Mouse (Mus musculus) MEL (cell line): ENCODE data around the gene Fam69b. TPM values are rescaled to one million over a fixed set of nuclear protein-coding genes. Genes with fewer than 3 reads are reported as not detected.
"Not testable (repeated sequence)": the region's sequence is repeated elsewhere in the genome, so short reads cannot be mapped to it uniquely, and the experiment has no call there.

Experiments
- DNase-seq: peaks from one replicate; pipeline ENCODE4 v3.0.0; 2011; ENCODE audit warnings: low read depth, low spot score
- H3K27ac ChIP-seq: 2 replicates; pipeline ENCODE4 v1.5.1; 2012; ENCODE audit warnings: low read depth, mild to moderate bottlenecking, control low read depth, low read length, moderate library complexity; ENCODE audit not compliant: control insufficient read depth
- H3K27me3 ChIP-seq, 2 experiments: fragments of 150-350 bp in 1 of 2; sonication (generic) in 1 of 2; 2 replicates each; pipeline ENCODE4 v1.6.1; 2012; ENCODE audit warnings: low read length in 2 of 2, mild to moderate bottlenecking in 2 of 2, improper control_type of control experiment in 1 of 2, moderate library complexity in 1 of 2; ENCODE audit not compliant: insufficient read depth in 2 of 2, control insufficient read depth in 1 of 2
- H3K36me3 ChIP-seq, 2 experiments: 2 replicates each; pipeline ENCODE4 v1.6.1; 2012 to 2014; ENCODE audit warnings: low read length in 2 of 2, improper control_type of control experiment in 1 of 2, inconsistent platforms in 1 of 2, mild to moderate bottlenecking in 1 of 2; ENCODE audit not compliant: insufficient read depth in 2 of 2, control insufficient read depth in 1 of 2
- H3K4me1 ChIP-seq, 2 experiments: fragments of 150-350 bp in 1 of 2; sonication (generic) in 1 of 2; 2 replicates each; pipeline ENCODE4 v1.6.1; 2012; ENCODE audit warnings: low read length in 2 of 2, improper control_type of control experiment in 1 of 2, mild to moderate bottlenecking in 1 of 2; ENCODE audit not compliant: insufficient read depth in 2 of 2, control insufficient read depth in 1 of 2
- H3K4me3 ChIP-seq, 2 experiments: fragments of 150-350 bp in 1 of 2; sonication (generic) in 1 of 2; 2 replicates each; pipeline ENCODE4 v1.5.1; 2012; ENCODE audit warnings: low read depth in 2 of 2, low read length in 2 of 2, mild to moderate bottlenecking in 2 of 2, moderate library complexity in 2 of 2, control low read depth in 1 of 2, improper control_type of control experiment in 1 of 2; ENCODE audit not compliant: control insufficient read depth in 1 of 2, insufficient read depth in 1 of 2
- H3K79me2 ChIP-seq: 2 replicates; pipeline ENCODE4 v1.6.1; 2012; ENCODE audit warnings: mild to moderate bottlenecking, low read length, moderate library complexity; ENCODE audit not compliant: control insufficient read depth, poor library complexity, insufficient read depth
- H3K9ac ChIP-seq: 2 replicates; pipeline ENCODE4 v1.6.1; 2012; ENCODE audit warnings: low read depth, mild to moderate bottlenecking, control low read depth, low read length, moderate library complexity; ENCODE audit not compliant: control insufficient read depth, poor library complexity, severe bottlenecking
- H3K9me3 ChIP-seq: fragments of 150-350 bp; sonication (generic); replicated peaks from 2 replicates; pipeline ENCODE4 v1.6.1; 2012; ENCODE audit warnings: mild to moderate bottlenecking, low read length, improper control_type of control experiment, moderate library complexity; ENCODE audit not compliant: insufficient read depth
- CTCF ChIP-seq, 3 experiments: IDR thresholded peaks in 2 of 3; conservative IDR thresholded peaks in 1 of 3; 2 replicates each; pipeline ENCODE4 v1.5.1; 2011 to 2012; ENCODE audit warnings: low read length in 3 of 3, low read depth in 2 of 3, mild to moderate bottlenecking in 2 of 3, improper control_type of control experiment in 1 of 3, inconsistent platforms in 1 of 3, mixed read lengths in 1 of 3, moderate library complexity in 1 of 3; ENCODE audit not compliant: control insufficient read depth in 1 of 3, insufficient read depth in 1 of 3, poor library complexity in 1 of 3, severe bottlenecking in 1 of 3
- ELF1 ChIP-seq: IDR thresholded peaks from 2 replicates; pipeline ENCODE4 v1.6.1; 2014; ENCODE audit warnings: low read depth, mild to moderate bottlenecking, inconsistent platforms, low read length, improper control_type of control experiment, moderate library complexity
- EP300 ChIP-seq, 2 experiments: IDR thresholded peaks; 2 replicates each; pipeline ENCODE4 v1.6.1; 2011; ENCODE audit warnings: improper control_type of control experiment in 2 of 2, low read length in 2 of 2, low read depth in 1 of 2, mild to moderate bottlenecking in 1 of 2
- GATA1 ChIP-seq: IDR thresholded peaks from 2 replicates; pipeline ENCODE4 v1.6.1; 2011; ENCODE audit warnings: low read depth, low read length, improper control_type of control experiment
- KAT2A ChIP-seq: conservative IDR thresholded peaks from 2 replicates; pipeline ENCODE4 v1.6.1; 2012; ENCODE audit warnings: low read depth, low read length, improper control_type of control experiment, inconsistent platforms
- MXI1 ChIP-seq: IDR thresholded peaks from 2 replicates; pipeline ENCODE4 v1.6.1; 2011; ENCODE audit warnings: mild to moderate bottlenecking, low read depth, low read length, improper control_type of control experiment
- NELFE ChIP-seq: IDR thresholded peaks from 2 replicates; pipeline ENCODE4 v1.6.1; 2011; ENCODE audit warnings: low read depth, low read length, improper control_type of control experiment
- POLR2AphosphoS2 ChIP-seq: IDR thresholded peaks from 2 replicates; pipeline ENCODE4 v1.6.1; 2011; ENCODE audit warnings: low read length, improper control_type of control experiment
- RAD21 ChIP-seq: IDR thresholded peaks from 2 replicates; pipeline ENCODE4 v1.6.1; 2011; ENCODE audit warnings: mild to moderate bottlenecking, low read depth, low read length, improper control_type of control experiment
- RCOR1 ChIP-seq: IDR thresholded peaks from 2 replicates; pipeline ENCODE4 v1.6.1; 2012; ENCODE audit warnings: low read depth, mild to moderate bottlenecking, inconsistent platforms, low read length, improper control_type of control experiment
- SMC3 ChIP-seq: IDR thresholded peaks from 2 replicates; pipeline ENCODE4 v1.6.1; 2011; ENCODE audit warnings: low read depth, low read length, improper control_type of control experiment
- TBP ChIP-seq: IDR thresholded peaks from 2 replicates; pipeline ENCODE4 v1.8.0; 2011; ENCODE audit warnings: low read depth, low read length, improper control_type of control experiment
- UBTF ChIP-seq: IDR thresholded peaks from 2 replicates; pipeline ENCODE4 v1.6.1; 2012; ENCODE audit warnings: low read depth, mild to moderate bottlenecking, inconsistent platforms, low read length, improper control_type of control experiment, moderate library complexity, borderline replicate concordance; ENCODE audit not compliant: insufficient read depth
- USF2 ChIP-seq, 2 experiments: IDR thresholded peaks; 2 replicates each; pipeline ENCODE4 v1.6.1; 2011 to 2012; ENCODE audit warnings: improper control_type of control experiment in 2 of 2, low read length in 2 of 2, borderline replicate concordance in 1 of 2, inconsistent platforms in 1 of 2, low read depth in 1 of 2, mild to moderate bottlenecking in 1 of 2; ENCODE audit not compliant: insufficient read depth in 1 of 2
- polyA plus RNA-seq, 2 experiments: library from polyadenylated mRNA; stranded (reverse) in 1 of 2; unstranded in 1 of 2; fragments of >175 nt in 1 of 2; fragments of >200 nt in 1 of 2; gene quantifications; 2 replicates each; pipeline versions ENCODE4 v1.2.1 to v1.2.4; 2012; ENCODE audit warnings: low replicate concordance in 2 of 2, low read depth in 1 of 2; ENCODE audit not compliant: insufficient read length in 2 of 2, insufficient read depth in 1 of 2, missing spikeins in 1 of 2
- total RNA-seq: library from RNA; depleted of rRNA; stranded (reverse); fragments of 300-350 nt; gene quantifications from 2 replicates; pipeline ENCODE4 v1.2.3, GENCODE M21; 2012

The Fam69b gene
- total and polyA plus RNA-seq, 3 experiments: 0.42 to 0.67 TPM; not detected in 1

- Histone ChIP-seq H3K4me3 (no peak overlapping the region), H3K36me3 (no peaks in the 10 kb centered on the region), H3K4me1 (peaks cover 0 to 6% of the 10 kb centered on the region in 2 experiments; a peak in 1 of 4 replicates), H3K9me3 (no peaks in the 10 kb centered on the region), H3K79me2 (no peaks in the 10 kb centered on the region), H3K27ac (no peak overlapping the region), H3K27me3 (peaks cover 3 to 9% of the 10 kb centered on the region in 2 experiments), H3K9ac (no peak overlapping the region)
- TF ChIP-seq RCOR1 (no peak), POLR2AphosphoS2 (no peak), TBP (0 out of 2 replicates have a peak, but pooled peaks have one; percentile 13), RAD21 (no peak), ELF1 (no peak), USF2 (IDR thresholded peaks at IDR 0.05; ENCODE audit: borderline replicate concordance in 1 of 2, insufficient read depth in 1 of 2, low read depth in 1 of 2, low read length in 2 of 2) (no peak), KAT2A (no peak), CTCF (IDR thresholded peaks at IDR 0.05 in 2 of 3, conservative IDR thresholded peaks at IDR 0.05 in 1 of 3; ENCODE audit: control insufficient read depth in 1 of 3, insufficient read depth in 1 of 3, low read depth in 2 of 3, low read length in 3 of 3, poor library complexity in 1 of 3, severe bottlenecking in 1 of 3) (no peak)
- DNase-seq: peak; percentile 31
Measured at GRCm38 (mm10) chr2:26663112-26663511, 34.9 kb downstream of the Fam69b start.

- H3K27me3 ChIP-seq, H3K36me3 ChIP-seq, H3K4me3 ChIP-seq, H3K4me1 ChIP-seq, H3K27ac ChIP-seq, H3K9ac ChIP-seq, H3K9me3 ChIP-seq, H3K79me2 ChIP-seq: not testable (repeated sequence)
- peak; percentile 56 for DNase-seq
- TF ChIP-seq CTCF (IDR thresholded peaks at IDR 0.05 in 2 of 3, conservative IDR thresholded peaks at IDR 0.05 in 1 of 3; ENCODE audit: control insufficient read depth in 1 of 3, insufficient read depth in 1 of 3, low read depth in 2 of 3, low read length in 3 of 3, poor library complexity in 1 of 3, severe bottlenecking in 1 of 3) (peak; percentile 18 to 82 (median 54); a peak in 4 of 6 replicates), SMC3 (peak; percentile 58), RAD21 (peak; percentile 34)
Measured at GRCm38 (mm10) chr2:26663551-26663950, 35.3 kb downstream of the Fam69b start.

DNA sequence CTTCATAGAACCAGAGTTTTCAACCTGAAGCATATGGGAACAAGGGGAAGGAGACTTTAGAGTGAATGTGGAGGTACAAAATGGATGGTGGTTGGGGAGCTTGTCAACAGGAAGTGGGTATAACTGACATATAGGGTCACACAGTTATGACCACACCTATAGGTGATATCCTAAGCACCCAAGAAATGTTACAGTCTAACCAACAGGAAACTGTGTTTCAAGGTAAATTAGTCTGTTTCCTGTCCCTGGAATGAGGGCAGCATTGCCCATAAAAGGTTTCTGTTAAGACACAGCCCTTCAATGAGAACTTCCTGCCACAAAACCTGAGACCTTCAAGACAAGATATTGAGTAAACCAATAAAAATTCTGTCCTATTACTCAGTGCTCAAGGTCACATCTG is 40.5 kb downstream of the Fam69b start:
- peaks cover 0 to 9% of the 10 kb centered on the region in 2 experiments for H3K27me3 ChIP-seq
- H3K36me3 ChIP-seq: no peaks in the 10 kb centered on the region
- H3K4me1 ChIP-seq: no peaks in the 10 kb centered on the region
- no peak overlapping the region for H3K9ac ChIP-seq
- no peak overlapping the region for H3K27ac ChIP-seq
- H3K4me3 ChIP-seq: no peak overlapping the region
- no peak for TF ChIP-seq MXI1
- TF ChIP-seq EP300 (IDR thresholded peaks at IDR 0.05; ENCODE audit: low read depth in 1 of 2, low read length in 2 of 2): no peak
- TF ChIP-seq UBTF: no peak
- no peak for TF ChIP-seq KAT2A
- TF ChIP-seq NELFE: no peak
- TF ChIP-seq GATA1: no peak
- H3K9me3 ChIP-seq: no peaks in the 10 kb centered on the region
- DNase-seq: no peak
- H3K79me2 ChIP-seq: no peaks in the 10 kb centered on the region
